10 mouse cellular contexts compared by ENCODE assay signal in genomic region chr13:55414743-55415380, GRCm38 (mm10). TPM values are rescaled to one million over a fixed set of nuclear protein-coding genes. Genes with fewer than 3 reads are reported as not detected.
DNase-seq lines count a peak whose midpoint lies in the region; ATAC-seq and TF ChIP-seq lines count a peak whose summit lies in the region.
"Had no signal": no experiment of that assay in that cellular context is flagged by ENCODE, and none has a peak within 500 bp of the region (broad histone marks: within the 10 kb centered on the region; RNA-seq: fewer than 3 reads in every experiment).

Pfn3 (minus strand) TSS chr13:55415232.

- peaks cover 53% of the 10 kb centered on the region for H3K27me3 ChIP-seq in forebrain, embryonic 12.5 days
- peaks cover 21% of the 10 kb centered on the region for H3K27me3 ChIP-seq in hindbrain, embryonic 15.5 days
- H3K27me3 ChIP-seq in small intestine, adult 2 months (ENCODE audit: control insufficient read depth, insufficient read depth, low read length) = peaks cover 5% of the 10 kb centered on the region

- no peaks in the 10 kb centered on the region for H3K9me3 ChIP-seq in forebrain, embryonic 12.5 days
- H3K9me3 ChIP-seq in hindbrain, embryonic 15.5 days = no peaks in the 10 kb centered on the region

- H3K9ac ChIP-seq in forebrain, embryonic 12.5 days = peak within 1 kb of the TSS; percentile 55
- H3K9ac ChIP-seq in hindbrain, embryonic 15.5 days = peak within 1 kb of the TSS; percentile 54

- 11% methylated on average over 41 of the region's 41 CpGs for WGBS in forebrain, embryonic 12.5 days
- 6% methylated on average over 41 of the region's 41 CpGs for WGBS in hindbrain, embryonic 15.5 days
- 26% methylated on average over 41 of the region's 41 CpGs for WGBS in small intestine, adult 2 months

- H3K36me3 ChIP-seq in forebrain, embryonic 12.5 days (replicated peaks) = no peaks in the 10 kb centered on the region
- H3K36me3 ChIP-seq in hindbrain, embryonic 15.5 days = no peaks in the 10 kb centered on the region
- H3K36me3 ChIP-seq in small intestine, adult 2 months (ENCODE audit: control insufficient read depth, insufficient read depth, low read length) = no peaks in the 10 kb centered on the region

- peak; percentile 70 for ATAC-seq in forebrain, embryonic 12.5 days (ENCODE audit: low FRiP score)
- peak; percentile 79 for ATAC-seq in hindbrain, embryonic 15.5 days (ENCODE audit: low FRiP score, low read depth)
- ATAC-seq: Patski had no signal

- H3K27ac ChIP-seq in forebrain, embryonic 12.5 days = no peak within 1 kb of the TSS
- peak within 1 kb of the TSS; percentile 6; the same call in 1 of the 2 replicates for H3K27ac ChIP-seq in hindbrain, embryonic 15.5 days (replicated peaks)
- H3K27ac ChIP-seq in small intestine, adult 2 months (ENCODE audit: insufficient read depth, low read depth, low read length) = no peak within 1 kb of the TSS

- no peak for TF ChIP-seq CTCF in small intestine, adult 2 months (IDR thresholded peaks at IDR 0.05; ENCODE audit: extremely low read depth, insufficient read length, insufficient replicate concordance, low read depth, low read length)

- H3K4me3 ChIP-seq in forebrain, embryonic 12.5 days (replicated peaks) = peak within 1 kb of the TSS; percentile 37
- H3K4me3 ChIP-seq in hindbrain, embryonic 15.5 days = peak within 1 kb of the TSS; percentile 42
- H3K4me3 ChIP-seq in small intestine, adult 2 months (ENCODE audit: low read depth, low read length) = peak within 1 kb of the TSS; percentile 12; the same call in 1 of the 2 replicates

- intact Hi-C loops in heart, postnatal 25 days (cut with DNase I) = no loop called here

- TF ChIP-seq POLR2A in small intestine, adult 2 months (IDR thresholded peaks at IDR 0.05; ENCODE audit: low read depth, low read length) = no peak

- H3K4me2 ChIP-seq in forebrain, embryonic 12.5 days = peak within 1 kb of the TSS; percentile 64
- H3K4me2 ChIP-seq in hindbrain, embryonic 15.5 days = peak within 1 kb of the TSS; percentile 77

- peak; percentile 89 for DNase-seq in heart, adult 11 months
- DNase-seq in heart, postnatal 25 days (ENCODE audit: low spot score) = no peak
- peak; percentile 83 to 84 for DNase-seq in left cerebral cortex, adult 18-20 months (ENCODE audit: low spot score in 2 of 2)
- peak; percentile 59 for DNase-seq in lung, postnatal 36 days
- no peak for DNase-seq in spleen, postnatal 36 days (ENCODE audit: low spot score in 2 of 2)

- H3K4me1 ChIP-seq in forebrain, embryonic 12.5 days = peaks cover 10% of the 10 kb centered on the region
- H3K4me1 ChIP-seq in hindbrain, embryonic 15.5 days (replicated peaks) = peaks cover 10% of the 10 kb centered on the region
- peaks cover 7% of the 10 kb centered on the region for H3K4me1 ChIP-seq in small intestine, adult 2 months (ENCODE audit: control insufficient read depth, insufficient read depth, insufficient read length, low read length)

RNA-seq across cellular contexts. Expression of gene Pfn3, which starts in this region (rescaled TPM):
- total RNA-seq in heart, postnatal 25 days (2021) = not detected
- not detected in 2 replicates for polyA plus RNA-seq in forebrain, embryonic 12.5 days (2016; fragmentation: Nextera tagmentation; extraction: Ambion mirVana)
- 0.72 and 1.1 TPM in 2 replicates for polyA plus RNA-seq in hindbrain, embryonic 15.5 days (2015; fragmentation: Nextera tagmentation; extraction: Ambion mirVana)
- total RNA-seq in left cerebral cortex, adult 18-20 months (2021) = not detected
- polyA plus RNA-seq in small intestine, adult 2 months (2012; rRNA removed) = not detected in 2 replicates
- total RNA-seq: liver, adult 2 months had no signal
- polyA plus RNA-seq: liver, adult 2 months; Patski had no signal

Comparison
In these comparisons a context has a peak if more than half of its experiments do, and no peak if none do; other contexts are left out.
1. DNase-seq: peak in heart, adult 11 months (single experiment) and lung, postnatal 36 days (single experiment); none in heart, postnatal 25 days (single experiment) and spleen, postnatal 36 days (0 of 2).
2. Peak in ATAC-seq, H3K4me3 ChIP-seq, H3K9ac ChIP-seq and H3K4me2 ChIP-seq in forebrain, embryonic 12.5 days; RNA of the gene not detected or under 1 TPM.
3. Peak in DNase-seq in left cerebral cortex, adult 18-20 months; RNA of the gene not detected or under 1 TPM.
4. Peak in every context shown above with its lines, with median percentiles within 50 percentile points of each other: H3K4me3 ChIP-seq.